Mouse (Mus musculus): ENCODE measurements around the gene Sp2.

The Sp2 gene

DNA sequence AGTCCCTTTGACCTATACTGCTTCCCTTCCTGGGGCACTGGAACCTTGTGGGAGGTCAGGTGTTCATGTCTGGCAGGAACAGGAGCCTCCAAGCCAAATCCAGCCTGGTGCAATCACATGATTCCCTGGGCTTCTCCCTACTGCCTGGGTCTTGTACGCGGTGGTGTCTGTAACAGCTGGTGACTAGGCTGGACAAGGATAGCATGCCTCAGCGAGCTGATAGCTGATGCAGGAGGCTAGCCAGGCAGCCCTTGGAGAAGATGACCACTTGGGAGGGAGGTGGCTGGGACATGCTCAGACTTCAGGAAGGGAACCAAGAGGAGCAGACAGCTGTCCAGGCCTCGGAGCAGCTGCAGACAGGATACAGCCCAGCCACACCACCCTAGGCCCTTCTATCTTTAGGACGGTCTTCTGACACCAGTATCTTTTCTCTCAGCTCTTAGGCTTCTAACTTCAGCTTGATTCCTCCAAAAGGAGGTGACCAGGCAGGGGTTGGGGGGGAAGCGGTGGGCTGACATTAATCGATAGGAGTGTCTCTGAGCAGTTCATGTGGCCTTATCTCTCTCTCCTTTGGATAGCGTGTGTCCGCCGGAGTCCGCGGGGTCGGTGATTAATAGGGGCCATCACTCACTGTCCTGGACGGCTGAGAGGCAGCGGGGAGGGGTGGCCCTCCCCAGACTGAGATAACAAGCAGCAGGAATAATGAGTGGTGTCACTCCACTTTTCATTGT, 76.2 kb downstream of the Sp2 start:
- peak; percentile 50 for DNase-seq

Measured in kidney, postnatal 14 days (tissue).